Mouse (Mus musculus): ENCODE measurements around the gene Tarbp2. TPM values are rescaled to one million over a fixed set of nuclear protein-coding genes. Genes with fewer than 3 reads are reported as not detected.

Gene Tarbp2
- 32.8 and 33.5 TPM in 2 replicates for polyA plus RNA-seq (2012; rRNA removed)

GRCm38 (mm10) chr15:102517976-102518858 is at the start of gene Tarbp2:
TSS of gene Tarbp2 (plus strand) at chr15:102518192.

DNA sequence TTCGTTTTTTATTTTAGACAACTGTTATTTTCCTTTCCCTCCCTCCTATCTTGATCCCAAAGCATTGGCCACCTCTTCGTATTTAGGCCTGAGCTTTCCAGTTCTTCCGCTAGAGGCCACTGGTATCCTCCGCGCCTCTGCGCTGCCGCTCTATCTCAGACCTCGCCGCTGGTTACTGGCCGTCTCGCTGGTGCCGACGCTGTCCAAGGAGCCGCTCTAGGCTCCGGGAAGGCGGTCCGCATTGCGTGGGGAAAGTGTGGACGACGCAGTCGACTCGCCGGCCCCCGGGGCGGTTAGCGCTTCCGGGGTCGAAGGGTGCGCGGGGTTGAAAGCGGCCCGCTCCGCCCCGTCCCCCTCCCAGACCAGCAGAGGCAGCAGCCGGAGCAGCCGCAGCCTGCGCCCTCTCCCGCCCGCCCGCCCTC is 47.8 kb upstream of the Tarbp2 start, which contains the start of gene Pcbp2:
Gene Pcbp2 (plus strand): TSS at position 357 of the 422 bp plus-strand sequence.

GRCm38 (mm10) chr15:102503447-102503846 is 14.5 kb upstream of the Tarbp2 start, which contains the start of gene Gm10337:
TSS of gene Gm10337 (plus strand) at chr15:102503722.

DNA sequence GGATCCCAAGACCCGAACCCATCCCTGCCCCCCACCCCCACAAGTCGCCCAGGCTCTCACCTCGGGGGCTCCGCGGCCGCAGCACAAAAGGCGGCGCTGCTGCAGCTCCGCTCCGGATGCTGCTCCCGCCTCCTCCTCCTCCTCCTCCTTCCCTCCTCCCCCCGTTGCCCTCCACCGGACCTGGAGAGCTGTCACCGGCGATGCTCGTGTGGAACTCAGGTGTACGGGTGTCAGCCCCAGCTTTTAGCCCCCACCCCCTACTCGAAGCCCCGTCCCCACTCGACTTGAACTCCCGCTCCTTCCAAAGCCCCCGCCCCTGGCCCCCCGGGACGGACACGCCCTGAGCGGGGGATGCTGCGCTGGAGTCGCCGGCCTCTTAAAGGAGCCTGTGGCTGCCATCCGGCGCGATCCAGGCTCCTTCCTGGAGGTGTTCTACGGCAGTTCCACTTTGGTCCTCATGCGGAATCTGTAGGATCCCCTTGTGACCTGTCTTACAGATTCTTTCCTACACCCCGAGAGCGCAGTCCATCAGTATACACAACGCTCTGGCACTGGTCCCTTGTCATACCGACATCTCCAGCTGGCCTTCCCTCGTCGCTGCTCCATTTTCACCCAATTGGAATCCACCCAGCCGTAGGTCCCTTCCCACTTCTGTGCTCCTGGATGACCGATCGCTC is 1.1 kb upstream of the Tarbp2 start, which contains the start of gene Map3k12:
Gene Map3k12 (minus strand): TSS at position 337 of the 677 bp plus-strand sequence.

GRCm38 (mm10) chr15:102524892-102525485 is 7.0 kb downstream of the Tarbp2 start, which contains the start of gene Npff:
TSS of gene Npff (minus strand) at chr15:102524942.

Other genes with a start within 250 kb of the Tarbp2 start
- 0.01 and 0.02 TPM in 2 replicates for gene Gm9918, start 247.6 kb upstream of the Tarbp2 start, polyA plus RNA-seq (2012; rRNA removed)
- 14.0 and 14.1 TPM in 2 replicates for gene Mfsd5, start 238.7 kb upstream of the Tarbp2 start, polyA plus RNA-seq (2012; rRNA removed)
- 8.2 and 8.8 TPM in 2 replicates for gene Espl1, start 221.9 kb upstream of the Tarbp2 start, polyA plus RNA-seq (2012; rRNA removed)
- 87.7 and 89.5 TPM in 2 replicates for gene Pfdn5, start 192.1 kb upstream of the Tarbp2 start, polyA plus RNA-seq (2012; rRNA removed)
- gene Myg1, start 186.5 kb upstream of the Tarbp2 start, polyA plus RNA-seq (2012; rRNA removed): 25.2 and 28.0 TPM in 2 replicates
- gene Aaas, start 167.4 kb upstream of the Tarbp2 start, polyA plus RNA-seq (2012; rRNA removed): 18.3 and 19.1 TPM in 2 replicates
- gene Sp7, start 151.0 kb upstream of the Tarbp2 start, polyA plus RNA-seq (2012; rRNA removed): 0.01 TPM in 2 replicates
- 8.2 and 8.8 TPM in 2 replicates for gene Sp1, start 112.0 kb upstream of the Tarbp2 start, polyA plus RNA-seq (2012; rRNA removed)
- gene Amhr2, start 72.8 kb upstream of the Tarbp2 start, polyA plus RNA-seq (2012; rRNA removed): 0.02 and 0.06 TPM in 2 replicates
- gene Prr13, start 59.2 kb upstream of the Tarbp2 start, polyA plus RNA-seq (2012; rRNA removed): 81.6 and 90.5 TPM in 2 replicates
- 168 and 201 TPM in 2 replicates for gene Pcbp2, start 47.7 kb upstream of the Tarbp2 start, polyA plus RNA-seq (2012; rRNA removed)
- not detected in 2 replicates for gene Gm10337, start 14.5 kb upstream of the Tarbp2 start, polyA plus RNA-seq (2012; rRNA removed)
- 1.1 and 1.5 TPM in 2 replicates for gene Map3k12, start 1.1 kb upstream of the Tarbp2 start, polyA plus RNA-seq (2012; rRNA removed)
- 0.95 and 1.7 TPM in 2 replicates for gene Npff, start 6.8 kb downstream of the Tarbp2 start, polyA plus RNA-seq (2012; rRNA removed)
- gene Gm28047, start 106.9 kb downstream of the Tarbp2 start, polyA plus RNA-seq (2012; rRNA removed): 0.02 TPM in 1 of 2 replicates, not detected in the other
- gene Atf7, start 107.3 kb downstream of the Tarbp2 start, polyA plus RNA-seq (2012; rRNA removed): 13.2 and 18.9 TPM in 2 replicates
- gene Atp5g2, start 154.2 kb downstream of the Tarbp2 start, polyA plus RNA-seq (2012; rRNA removed): 268 and 312 TPM in 2 replicates
- 10.2 and 12.0 TPM in 2 replicates for gene Calcoco1, start 204.0 kb downstream of the Tarbp2 start, polyA plus RNA-seq (2012; rRNA removed)